Mouse (Mus musculus) small intestine, adult 2 months (tissue): ENCODE data around the gene AI464131.

Experiments used
- CTCF ChIP-seq: fragments of 200-500 bp; IDR thresholded peaks from 2 replicates; pipeline ENCODE4 v1.5.1; 2012; ENCODE audit warnings: low read depth, mild to moderate bottlenecking, control low read depth, inconsistent platforms, low read length, moderate library complexity, mixed read lengths; ENCODE audit not compliant: insufficient replicate concordance, insufficient read length; ENCODE audit errors: extremely low read depth
- POLR2A ChIP-seq: fragments of 200-500 bp; IDR thresholded peaks from 2 replicates; pipeline ENCODE4 v1.6.1; 2012; ENCODE audit warnings: low read depth, mild to moderate bottlenecking, control low read depth, inconsistent platforms, low read length, moderate library complexity

DNA sequence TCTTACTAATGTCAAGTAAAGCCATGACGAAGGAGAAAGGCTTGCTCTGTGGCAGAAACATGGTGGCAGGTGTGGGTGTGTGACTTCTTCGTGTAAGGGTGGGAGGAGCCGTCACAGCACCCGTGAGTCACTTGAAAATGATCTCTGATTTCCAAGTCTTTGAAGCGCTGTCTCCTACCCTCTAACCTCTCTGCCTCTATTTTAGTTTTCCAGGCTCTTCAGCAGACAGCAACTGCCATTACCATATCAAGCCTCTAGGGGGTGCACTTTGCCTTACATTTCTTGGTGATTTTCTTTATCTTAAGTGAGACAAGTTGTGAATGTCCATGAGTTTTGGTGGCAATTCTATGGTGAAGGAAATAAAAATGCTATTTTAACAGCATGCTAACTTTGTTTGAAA is 19.9 kb upstream of the AI464131 start:
- no peak for TF ChIP-seq POLR2A
- peak; percentile 35; the same call in 1 of the 2 replicates for TF ChIP-seq CTCF
